Mouse (Mus musculus): ENCODE data around the gene Pcca.

DNA sequence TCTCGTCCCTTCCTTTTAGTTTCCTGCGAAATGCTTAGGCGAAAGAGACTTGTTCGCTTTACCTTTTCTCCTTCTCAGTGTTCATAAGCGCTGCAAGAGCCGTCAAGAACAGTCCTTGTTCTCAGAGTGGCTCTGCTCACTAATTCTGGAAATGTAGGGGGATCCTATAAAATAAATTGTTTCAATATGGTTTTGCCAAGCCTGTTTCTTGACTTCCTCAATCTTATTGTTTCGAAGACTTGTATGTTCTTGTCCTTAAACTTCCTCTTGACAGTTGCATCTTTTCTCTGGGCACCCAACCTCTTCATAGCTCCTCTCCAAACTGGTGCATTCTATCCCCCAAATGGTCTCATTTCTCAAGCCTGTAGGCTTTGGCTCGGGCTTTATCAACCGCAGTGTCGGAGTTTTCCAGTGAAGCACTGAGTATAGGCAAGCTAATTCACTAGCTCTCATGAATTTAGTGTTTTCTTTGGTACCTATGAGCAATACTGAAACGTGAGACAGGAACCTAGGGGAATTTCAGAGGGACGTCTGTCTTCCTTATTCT, 48.4 kb upstream of the Pcca start:
- no peak for TF ChIP-seq POLR2A (IDR thresholded peaks at IDR 0.05; ENCODE audit: low read depth, low read length)
- no peak for TF ChIP-seq CTCF (IDR thresholded peaks at IDR 0.05; ENCODE audit: extremely low read depth, insufficient read depth, insufficient read length, insufficient replicate concordance)
